In genomic region chr8:104250439-104251367, GRCm38 (mm10) we compare ENCODE assay signal across 8 mouse cellular contexts. TPM values are rescaled to one million over a fixed set of nuclear protein-coding genes. Genes with fewer than 3 reads are reported as not detected.
DNase-seq lines count a peak whose midpoint lies in the region; TF ChIP-seq lines count a peak whose summit lies in the region.

Cklf (plus strand) TSS chr8:104250861.

- H3K4me1 ChIP-seq in cortical plate, adult 2 months (ENCODE audit: control insufficient read depth, insufficient read depth, low read length), result no peaks in the 10 kb centered on the region; the same call in 1 of the 2 replicates

- peak within 1 kb of the TSS; percentile 95 for H3K4me3 ChIP-seq in cortical plate, adult 2 months (ENCODE audit: insufficient read depth, low read length)

- peak; percentile 93 for DNase-seq in adipocyte (ENCODE audit: low spot score)
- DNase-seq in gastrocnemius, postnatal 10 days, result peak; percentile 87
- peak; percentile 93 for DNase-seq in induced T-regulatory cell, adult 2 months (ENCODE audit: low read depth)
- peak; percentile 47 to 80 for DNase-seq in left cerebral cortex, postnatal 14 days (ENCODE audit: low spot score in 2 of 2)
- DNase-seq in mesoderm, embryonic 11.5 days (ENCODE audit: low read depth, low spot score), result peak; percentile 97
- peak; percentile 59 to 61 for DNase-seq in right cerebral cortex, postnatal 36 days (ENCODE audit: low spot score in 2 of 2)
- DNase-seq in yolk sac, embryonic 10.5 days (ENCODE audit: low spot score), result peak; percentile 88

- H3K27ac ChIP-seq in cortical plate, adult 2 months (ENCODE audit: insufficient read depth, low read length), result no peak within 1 kb of the TSS

- TF ChIP-seq CTCF in cortical plate, adult 2 months (IDR thresholded peaks at IDR 0.05; ENCODE audit: extremely low read depth, insufficient read depth, low read length), result no peak

- intact Hi-C loops in left cerebral cortex, postnatal 14 days (cut with DNase I), result loop anchor here (5.0 to 10.0 kb wide), 2 partner anchors 192 to 324 kb away; partner anchors contain the start of gene Dync1li2

- TF ChIP-seq POLR2A in cortical plate, adult 2 months (IDR thresholded peaks at IDR 0.05; ENCODE audit: extremely low read depth, insufficient read depth, low read length), result peak; percentile 56; the same call in 1 of the 2 replicates

RNA-seq across cellular contexts. Expression of gene Cklf, which starts in this region (rescaled TPM):
- 11.4 and 12.4 TPM in 2 replicates for polyA plus RNA-seq in cortical plate, adult 2 months (2012; rRNA removed)
- total RNA-seq in gastrocnemius, postnatal 10 days (2021), result 10 to 100 TPM in 1 of 2 experiments, 1 to 10 TPM in 1; 6.6 to 10.1 TPM
- total RNA-seq in left cerebral cortex, postnatal 14 days (2021), result 1 to 10 TPM; 8.7 to 8.9 TPM
